Mouse (Mus musculus): ENCODE measurements around the gene Glod5. TPM values are rescaled to one million over a fixed set of nuclear protein-coding genes. Genes with fewer than 3 reads are reported as not detected.
A peak's percentile ranks its signal among the peaks of the same experiment; 100 is the strongest.
"Not testable (repeated sequence)": the region's sequence is repeated elsewhere in the genome, so short reads cannot be mapped to it uniquely, and the experiment has no call there.

The Glod5 gene
- polyA plus RNA-seq, 1 experiment from 2014 or later: 3.2 TPM

- H3K27me3 ChIP-seq; in situ Hi-C loops (cut with MboI; ENCODE audit: low pct_unique_long_range_greater_than_20kb); ATAC-seq; DNase-seq (ENCODE audit: low read depth, low spot score); POLR2A ChIA-PET: not testable (repeated sequence)
- CTCF ChIA-PET: interaction anchor here (0.9 kb wide), 1 partner anchor 95 kb away, joined by 3 read pairs; no protein-coding TSS in a partner anchor
- peak; percentile 42 for TF ChIP-seq CTCF (IDR thresholded peaks at IDR 0.05)
Observed at GRCm38 (mm10) chrX:8009356-8009755, 8.9 kb downstream of the Glod5 start.

- H3K27me3 ChIP-seq: no peaks in the 10 kb centered on the region
- ATAC-seq (no peak), DNase-seq (ENCODE audit: low read depth, low spot score) (no peak)
- no peak for TF ChIP-seq CTCF (IDR thresholded peaks at IDR 0.05)
- ChIA-PET POLR2A (no interaction called here), CTCF (no interaction called here)
- in situ Hi-C loops (cut with MboI; ENCODE audit: low pct_unique_long_range_greater_than_20kb): no loop called here
Observed at GRCm38 (mm10) chrX:8008543-8008942, 9.7 kb downstream of the Glod5 start.

- no peak for ATAC-seq
- no peaks in the 10 kb centered on the region for H3K27me3 ChIP-seq
- ChIA-PET CTCF (interaction anchor here (1.2 kb wide), 1 partner anchor 10 kb away, joined by 5 read pairs; no protein-coding TSS in a partner anchor), POLR2A (no interaction called here)
- in situ Hi-C loops (cut with MboI; ENCODE audit: low pct_unique_long_range_greater_than_20kb): no loop called here
- no peak for TF ChIP-seq CTCF (IDR thresholded peaks at IDR 0.05)
- no peak for DNase-seq (ENCODE audit: low read depth, low spot score)
Observed at GRCm38 (mm10) chrX:8002971-8003370, 15.3 kb downstream of the Glod5 start.

GRCm38 (mm10) chrX:8002001-8002400, 16.3 kb downstream of the Glod5 start:
- no peaks in the 10 kb centered on the region for H3K27me3 ChIP-seq
- DNase-seq (ENCODE audit: low read depth, low spot score) (no peak), ATAC-seq (no peak)
- TF ChIP-seq CTCF (IDR thresholded peaks at IDR 0.05): no peak
- ChIA-PET CTCF (interaction anchor here (1.2 kb wide), 1 partner anchor 11 kb away, joined by 5 read pairs; no protein-coding TSS in a partner anchor), POLR2A (no interaction called here)
- in situ Hi-C loops (cut with MboI; ENCODE audit: low pct_unique_long_range_greater_than_20kb): no loop called here

GRCm38 (mm10) chrX:8000546-8001192, 17.6 kb downstream of the Glod5 start:
- CTCF ChIA-PET: no interaction called here
- no peak for TF ChIP-seq CTCF (IDR thresholded peaks at IDR 0.05)
- peak; percentile 25 for DNase-seq (ENCODE audit: low read depth, low spot score)
- POLR2A ChIA-PET: no interaction called here
- ATAC-seq: peak; percentile 80
- in situ Hi-C loops (cut with MboI; ENCODE audit: low pct_unique_long_range_greater_than_20kb): no loop called here
- no peaks in the 10 kb centered on the region for H3K27me3 ChIP-seq

GRCm38 (mm10) chrX:7993068-7993735, 25.1 kb downstream of the Glod5 start:
- in situ Hi-C loops (cut with MboI; ENCODE audit: low pct_unique_long_range_greater_than_20kb): no loop called here
- DNase-seq (ENCODE audit: low read depth, low spot score) (no peak), ATAC-seq (no peak)
- H3K27me3 ChIP-seq: peaks cover 6% of the 10 kb centered on the region
- no peak for TF ChIP-seq CTCF (IDR thresholded peaks at IDR 0.05)
- ChIA-PET POLR2A (no interaction called here), CTCF (no interaction called here)

- ATAC-seq (no peak), DNase-seq (ENCODE audit: low read depth, low spot score) (no peak)
- in situ Hi-C loops (cut with MboI; ENCODE audit: low pct_unique_long_range_greater_than_20kb): no loop called here
- CTCF ChIA-PET: no interaction called here
- H3K27me3 ChIP-seq: peaks cover 8% of the 10 kb centered on the region
- no peak for TF ChIP-seq CTCF (IDR thresholded peaks at IDR 0.05)
- POLR2A ChIA-PET: no interaction called here
Observed at GRCm38 (mm10) chrX:7992379-7993067, 25.8 kb downstream of the Glod5 start.

- POLR2A ChIA-PET: no interaction called here
- peaks cover 10% of the 10 kb centered on the region for H3K27me3 ChIP-seq
- ATAC-seq: no peak
- CTCF ChIA-PET: no interaction called here
- no peak for DNase-seq (ENCODE audit: low read depth, low spot score)
- no peak for TF ChIP-seq CTCF (IDR thresholded peaks at IDR 0.05)
- in situ Hi-C loops (cut with MboI; ENCODE audit: low pct_unique_long_range_greater_than_20kb): no loop called here
Observed at GRCm38 (mm10) chrX:7981368-7981767, 36.9 kb downstream of the Glod5 start.

GRCm38 (mm10) chrX:7977892-7978291, 40.4 kb downstream of the Glod5 start, which contains the start of gene Gata1:
Gata1 (minus strand) TSS chrX:7978071.
- in situ Hi-C loops (cut with MboI; ENCODE audit: low pct_unique_long_range_greater_than_20kb): no loop called here
- H3K27me3 ChIP-seq: peaks cover 5% of the 10 kb centered on the region
- no peak for TF ChIP-seq CTCF (IDR thresholded peaks at IDR 0.05)
- DNase-seq (ENCODE audit: low read depth, low spot score) (no peak), ATAC-seq (no peak)
- ChIA-PET POLR2A (no interaction called here), CTCF (no interaction called here)

- ChIA-PET POLR2A (no interaction called here), CTCF (no interaction called here)
- in situ Hi-C loops (cut with MboI; ENCODE audit: low pct_unique_long_range_greater_than_20kb): no loop called here
- DNase-seq (ENCODE audit: low read depth, low spot score) (no peak), ATAC-seq (no peak)
- TF ChIP-seq CTCF (IDR thresholded peaks at IDR 0.05): no peak
- no peaks in the 10 kb centered on the region for H3K27me3 ChIP-seq
Observed at GRCm38 (mm10) chrX:7971292-7971691, 47.0 kb downstream of the Glod5 start.

GRCm38 (mm10) chrX:7968899-7969298, 49.4 kb downstream of the Glod5 start:
- POLR2A ChIA-PET: interaction anchor here (0.6 kb wide), 1 partner anchor 42 kb away, joined by 3 read pairs; no protein-coding TSS in a partner anchor
- DNase-seq (ENCODE audit: low read depth, low spot score) (no peak), ATAC-seq (no peak)
- no peaks in the 10 kb centered on the region for H3K27me3 ChIP-seq
- in situ Hi-C loops (cut with MboI; ENCODE audit: low pct_unique_long_range_greater_than_20kb): no loop called here
- TF ChIP-seq CTCF (IDR thresholded peaks at IDR 0.05): no peak
- CTCF ChIA-PET: no interaction called here
